Mouse (Mus musculus) spleen, adult 2 months (tissue): ENCODE results near the gene Prr18. TPM values are rescaled to one million over a fixed set of nuclear protein-coding genes. Genes with fewer than 3 reads are reported as not detected.
A peak's percentile ranks its signal among the peaks of the same experiment; 100 is the strongest.

Source experiments
- DNase-seq, 2 experiments: peaks; one replicate each; pipeline versions ENCODE4 v3.0.0 to v3.0.0-alpha.2; 2012 to 2021; ENCODE audit warnings: low spot score in 2 of 2, low read depth in 1 of 2
- H3K27ac ChIP-seq: fragments of 200-500 bp; 2 replicates; pipeline ENCODE4 v1.5.1; 2012; ENCODE audit warnings: low read length, inconsistent platforms; ENCODE audit not compliant: insufficient read depth
- H3K27me3 ChIP-seq: fragments of 200-500 bp; 2 replicates; pipeline ENCODE4 v1.6.1; 2012; ENCODE audit warnings: mild to moderate bottlenecking, moderate library complexity, low read length, inconsistent platforms; ENCODE audit not compliant: control insufficient read depth, insufficient read depth
- H3K36me3 ChIP-seq: fragments of 200-500 bp; 2 replicates; pipeline ENCODE4 v1.6.1; 2012; ENCODE audit warnings: mild to moderate bottlenecking, low read length, inconsistent platforms; ENCODE audit not compliant: control insufficient read depth, insufficient read depth
- H3K4me1 ChIP-seq: fragments of 200-500 bp; 2 replicates; pipeline ENCODE4 v1.6.1; 2011; ENCODE audit warnings: inconsistent platforms; ENCODE audit not compliant: control insufficient read depth, insufficient read depth, insufficient read length
- H3K4me3 ChIP-seq: fragments of 200-500 bp; 2 replicates; pipeline ENCODE4 v1.5.1; 2011; ENCODE audit warnings: mild to moderate bottlenecking, inconsistent platforms; ENCODE audit not compliant: insufficient read depth, insufficient read length; ENCODE audit errors: extremely low read depth
- CTCF ChIP-seq: fragments of 200-500 bp; IDR thresholded peaks from 2 replicates; pipeline ENCODE4 v1.5.1; 2011; ENCODE audit warnings: mild to moderate bottlenecking, inconsistent platforms; ENCODE audit not compliant: insufficient read depth, insufficient read length, insufficient replicate concordance; ENCODE audit errors: extremely low read depth
- POLR2A ChIP-seq: fragments of 200-500 bp; IDR thresholded peaks from 2 replicates; pipeline ENCODE4 v1.6.1; 2011; ENCODE audit warnings: low read depth, low read length, inconsistent platforms
- WGBS: fragments of 180-500 bp; shearing (Covaris S2); methylation state at CpG from one replicate; pipeline ENCODE4 v1.1.7; 2018; 5-methylcytosine and 5-hydroxymethylcytosine counted together
- polyA plus RNA-seq: library from polyadenylated mRNA; depleted of rRNA; stranded (reverse); fragments of >200 nt; gene quantifications from 2 replicates; pipeline ENCODE4 v1.2.3, GENCODE M21; 2012

Prr18 gene
- polyA plus RNA-seq, 1 experiment: 0.28 TPM

- 2% methylated on average over 69 of the region's 92 CpGs for WGBS
- Histone ChIP-seq H3K27me3 (peaks cover 13% of the 10 kb centered on the region), H3K36me3 (no peaks in the 10 kb centered on the region), H3K4me3 (peak overlapping the region; percentile 28; the same call in 1 of the 2 replicates), H3K4me1 (peaks cover 12% of the 10 kb centered on the region), H3K27ac (no peak overlapping the region)
- TF ChIP-seq POLR2A (no peak), CTCF (no peak)
- no peak for DNase-seq
Observed at GRCm38 (mm10) chr17:8340407-8341359, 3.4 kb downstream of the Prr18 start.

- Histone ChIP-seq H3K36me3 (no peaks in the 10 kb centered on the region), H3K4me1 (peaks cover 12% of the 10 kb centered on the region), H3K27me3 (peaks cover 13% of the 10 kb centered on the region), H3K4me3 (no peak overlapping the region; the same call in 1 of the 2 replicates), H3K27ac (no peak overlapping the region)
- TF ChIP-seq CTCF (no peak), POLR2A (no peak)
- DNase-seq: no peak
- 31% methylated on average over 46 of the region's 46 CpGs for WGBS
Observed at GRCm38 (mm10) chr17:8341360-8341963, 4.2 kb downstream of the Prr18 start.

- H3K27me3 ChIP-seq: peaks cover 13% of the 10 kb centered on the region
- H3K4me1 ChIP-seq: peaks cover 12% of the 10 kb centered on the region
- 5% methylated on average over 5 of the region's 5 CpGs for WGBS
- TF ChIP-seq POLR2A: no peak
- no peak for TF ChIP-seq CTCF
- H3K4me3 ChIP-seq: no peak overlapping the region
- no peak overlapping the region for H3K27ac ChIP-seq
- no peaks in the 10 kb centered on the region for H3K36me3 ChIP-seq
- DNase-seq: no peak
Observed at GRCm38 (mm10) chr17:8342706-8343105, 5.4 kb downstream of the Prr18 start.

- 89% methylated on average over 6 of the region's 6 CpGs for WGBS
- H3K4me1 ChIP-seq: peaks cover 12% of the 10 kb centered on the region
- H3K36me3 ChIP-seq: no peaks in the 10 kb centered on the region
- no peak overlapping the region for H3K4me3 ChIP-seq
- DNase-seq: no peak
- peaks cover 13% of the 10 kb centered on the region for H3K27me3 ChIP-seq
- no peak overlapping the region for H3K27ac ChIP-seq
- TF ChIP-seq CTCF: no peak
Observed at GRCm38 (mm10) chr17:8343416-8343815, 6.2 kb downstream of the Prr18 start.

- no peaks in the 10 kb centered on the region for H3K27me3 ChIP-seq
- H3K27ac ChIP-seq: no peak overlapping the region
- no peak for DNase-seq
- H3K4me1 ChIP-seq: no peaks in the 10 kb centered on the region
- H3K36me3 ChIP-seq: no peaks in the 10 kb centered on the region
- no peak overlapping the region for H3K4me3 ChIP-seq
- TF ChIP-seq CTCF: no peak
- WGBS: 80% methylated on average over 5 of the region's 5 CpGs
Observed at GRCm38 (mm10) chr17:8347765-8348285, 10.6 kb downstream of the Prr18 start.

DNA sequence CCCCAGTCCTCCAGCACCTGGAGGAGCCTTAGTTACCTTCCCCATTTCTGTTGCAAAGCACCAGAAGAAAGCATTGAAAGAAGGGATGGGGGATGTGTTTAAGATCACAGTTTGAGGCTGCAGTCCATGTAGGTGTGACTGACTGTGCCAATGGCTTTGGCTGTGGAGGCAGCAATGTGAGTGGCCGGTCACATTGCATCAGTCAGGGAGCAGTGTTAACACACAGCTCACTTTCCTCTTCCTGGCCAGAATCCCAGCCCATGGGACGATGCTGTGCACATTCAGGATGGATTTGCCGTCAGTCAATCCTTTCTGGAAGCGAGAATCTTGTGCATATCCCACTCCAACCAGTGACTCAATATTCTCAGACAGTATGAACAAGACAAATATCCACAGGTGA is 11.7 kb downstream of the Prr18 start:
- Histone ChIP-seq H3K27me3 (no peaks in the 10 kb centered on the region), H3K4me3 (no peak overlapping the region), H3K36me3 (no peaks in the 10 kb centered on the region), H3K4me1 (no peaks in the 10 kb centered on the region), H3K27ac (no peak overlapping the region)
- no peak for DNase-seq
- 84% methylated on average over 4 of the region's 4 CpGs for WGBS
- TF ChIP-seq CTCF (no peak), POLR2A (no peak)
